Mouse (Mus musculus): ENCODE results near the gene Kcnc1. TPM values are rescaled to one million over a fixed set of nuclear protein-coding genes. Genes with fewer than 3 reads are reported as not detected.

Kcnc1 gene
- polyA plus RNA-seq, 1 experiment from 2014 or later: not detected

- Histone ChIP-seq H3K36me3 (ENCODE audit: control insufficient read depth, insufficient read depth, low read length) (no peaks in the 10 kb centered on the region), H3K9ac (ENCODE audit: low read length) (no peak overlapping the region), H3K27me3 (ENCODE audit: control insufficient read depth, insufficient read depth, low read length) (peaks cover 52% of the 10 kb centered on the region), H3K4me1 (ENCODE audit: control insufficient read depth in 2 of 2, insufficient read depth in 2 of 2, low read length in 2 of 2) (peaks cover 3 to 8% of the 10 kb centered on the region in 2 experiments; a peak in 3 of 4 replicates), H3K27ac (replicated peaks in 1 of 2; ENCODE audit: control insufficient read depth in 1 of 2, insufficient read depth in 1 of 2, low read depth in 2 of 2, low read length in 2 of 2) (no peak overlapping the region), H3K4me3 (ENCODE audit: control insufficient read depth in 1 of 2, insufficient read depth in 1 of 2, low read depth in 1 of 2, low read length in 2 of 2) (no peak overlapping the region), H3K9me3 (ENCODE audit: control insufficient read depth, low read length) (no peaks in the 10 kb centered on the region), H3K4me2 (ENCODE audit: low read length) (no peak overlapping the region)
- ATAC-seq (ENCODE audit: insufficient number of reproducible peaks, insufficient read depth, low FRiP score, low read depth): no peak
- 41% methylated on average over 8 of the region's 8 CpGs for WGBS
Measured at GRCm38 (mm10) chr7:46400346-46400745, 4.0 kb downstream of the Kcnc1 start.

- H3K4me1 ChIP-seq (ENCODE audit: control insufficient read depth in 2 of 2, insufficient read depth in 2 of 2, low read length in 2 of 2): peaks cover 0 to 4% of the 10 kb centered on the region in 2 experiments; a peak in 2 of 4 replicates
- no peak overlapping the region for H3K4me3 ChIP-seq (ENCODE audit: control insufficient read depth in 1 of 2, insufficient read depth in 1 of 2, low read depth in 1 of 2, low read length in 2 of 2)
- no peaks in the 10 kb centered on the region for H3K9me3 ChIP-seq (ENCODE audit: control insufficient read depth, low read length)
- WGBS: 68% methylated on average over 3 of the region's 3 CpGs
- no peak for ATAC-seq (ENCODE audit: insufficient number of reproducible peaks, insufficient read depth, low FRiP score, low read depth)
- peaks cover 40% of the 10 kb centered on the region for H3K27me3 ChIP-seq (ENCODE audit: control insufficient read depth, insufficient read depth, low read length)
- no peak overlapping the region for H3K27ac ChIP-seq (replicated peaks in 1 of 2; ENCODE audit: control insufficient read depth in 1 of 2, insufficient read depth in 1 of 2, low read depth in 2 of 2, low read length in 2 of 2)
- no peaks in the 10 kb centered on the region for H3K36me3 ChIP-seq (ENCODE audit: control insufficient read depth, insufficient read depth, low read length)
- H3K4me2 ChIP-seq (ENCODE audit: low read length): no peak overlapping the region
- H3K9ac ChIP-seq (ENCODE audit: low read length): no peak overlapping the region
Measured at GRCm38 (mm10) chr7:46401371-46402180, 5.3 kb downstream of the Kcnc1 start.

GRCm38 (mm10) chr7:46403616-46404485 is 7.6 kb downstream of the Kcnc1 start:
- 75% methylated on average over 15 of the region's 15 CpGs for WGBS
- Histone ChIP-seq H3K9ac (ENCODE audit: low read length) (no peak overlapping the region), H3K4me2 (ENCODE audit: low read length) (no peak overlapping the region), H3K27me3 (ENCODE audit: control insufficient read depth, insufficient read depth, low read length) (peaks cover 20% of the 10 kb centered on the region), H3K4me3 (ENCODE audit: control insufficient read depth in 1 of 2, insufficient read depth in 1 of 2, low read depth in 1 of 2, low read length in 2 of 2) (no peak overlapping the region), H3K36me3 (ENCODE audit: control insufficient read depth, insufficient read depth, low read length) (no peaks in the 10 kb centered on the region), H3K27ac (replicated peaks in 1 of 2; ENCODE audit: control insufficient read depth in 1 of 2, insufficient read depth in 1 of 2, low read depth in 2 of 2, low read length in 2 of 2) (no peak overlapping the region), H3K9me3 (ENCODE audit: control insufficient read depth, low read length) (no peaks in the 10 kb centered on the region), H3K4me1 (ENCODE audit: control insufficient read depth in 2 of 2, insufficient read depth in 2 of 2, low read length in 2 of 2) (no peaks in the 10 kb centered on the region)
- ATAC-seq (ENCODE audit: insufficient number of reproducible peaks, insufficient read depth, low FRiP score, low read depth): no peak

GRCm38 (mm10) chr7:46404756-46405155 is 8.5 kb downstream of the Kcnc1 start:
- 80% methylated on average over 7 of the region's 7 CpGs for WGBS
- ATAC-seq (ENCODE audit: insufficient number of reproducible peaks, insufficient read depth, low FRiP score, low read depth): no peak
- Histone ChIP-seq H3K9me3 (ENCODE audit: control insufficient read depth, low read length) (no peaks in the 10 kb centered on the region), H3K36me3 (ENCODE audit: control insufficient read depth, insufficient read depth, low read length) (no peaks in the 10 kb centered on the region), H3K27ac (replicated peaks in 1 of 2; ENCODE audit: control insufficient read depth in 1 of 2, insufficient read depth in 1 of 2, low read depth in 2 of 2, low read length in 2 of 2) (no peak overlapping the region), H3K4me1 (ENCODE audit: control insufficient read depth in 2 of 2, insufficient read depth in 2 of 2, low read length in 2 of 2) (no peaks in the 10 kb centered on the region), H3K27me3 (ENCODE audit: control insufficient read depth, insufficient read depth, low read length) (peaks cover 11% of the 10 kb centered on the region), H3K9ac (ENCODE audit: low read length) (no peak overlapping the region), H3K4me2 (ENCODE audit: low read length) (no peak overlapping the region), H3K4me3 (ENCODE audit: control insufficient read depth in 1 of 2, insufficient read depth in 1 of 2, low read depth in 1 of 2, low read length in 2 of 2) (no peak overlapping the region)

DNA sequence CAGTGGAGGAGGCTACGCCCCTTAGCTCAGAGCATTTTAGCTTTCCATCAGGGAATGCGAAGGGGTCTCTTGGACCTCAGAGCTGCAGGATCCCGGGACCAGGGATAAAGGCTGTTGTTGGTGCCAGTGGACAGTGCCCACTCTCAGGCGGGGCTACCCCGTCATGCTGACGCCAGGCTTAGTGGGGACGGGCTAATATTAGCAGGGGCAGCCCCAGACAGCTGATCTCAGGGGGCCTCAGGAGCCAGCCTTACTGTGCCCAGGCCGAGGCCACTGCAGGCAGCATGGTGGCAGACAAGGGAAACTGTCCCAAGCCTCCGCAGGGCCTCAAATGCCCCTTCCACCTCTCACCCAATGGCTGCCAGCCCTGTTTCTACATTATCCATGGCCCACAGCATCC is 12.3 kb downstream of the Kcnc1 start:
- 0 out of 2 replicates have a peak, but pooled peaks cover 3% of the 10 kb centered on the region for H3K27me3 ChIP-seq (ENCODE audit: control insufficient read depth, insufficient read depth, low read length)
- no peaks in the 10 kb centered on the region for H3K36me3 ChIP-seq (ENCODE audit: control insufficient read depth, insufficient read depth, low read length)
- H3K4me2 ChIP-seq (ENCODE audit: low read length): no peak overlapping the region
- ATAC-seq (ENCODE audit: insufficient number of reproducible peaks, insufficient read depth, low FRiP score, low read depth): no peak
- H3K9me3 ChIP-seq (ENCODE audit: control insufficient read depth, low read length): no peaks in the 10 kb centered on the region
- H3K4me3 ChIP-seq (ENCODE audit: control insufficient read depth in 1 of 2, insufficient read depth in 1 of 2, low read depth in 1 of 2, low read length in 2 of 2): no peak overlapping the region
- H3K9ac ChIP-seq (ENCODE audit: low read length): no peak overlapping the region
- H3K27ac ChIP-seq (replicated peaks in 1 of 2; ENCODE audit: control insufficient read depth in 1 of 2, insufficient read depth in 1 of 2, low read depth in 2 of 2, low read length in 2 of 2): no peak overlapping the region
- H3K4me1 ChIP-seq (ENCODE audit: control insufficient read depth in 2 of 2, insufficient read depth in 2 of 2, low read length in 2 of 2): no peaks in the 10 kb centered on the region
- WGBS: 83% methylated on average over 9 of the region's 9 CpGs

DNA sequence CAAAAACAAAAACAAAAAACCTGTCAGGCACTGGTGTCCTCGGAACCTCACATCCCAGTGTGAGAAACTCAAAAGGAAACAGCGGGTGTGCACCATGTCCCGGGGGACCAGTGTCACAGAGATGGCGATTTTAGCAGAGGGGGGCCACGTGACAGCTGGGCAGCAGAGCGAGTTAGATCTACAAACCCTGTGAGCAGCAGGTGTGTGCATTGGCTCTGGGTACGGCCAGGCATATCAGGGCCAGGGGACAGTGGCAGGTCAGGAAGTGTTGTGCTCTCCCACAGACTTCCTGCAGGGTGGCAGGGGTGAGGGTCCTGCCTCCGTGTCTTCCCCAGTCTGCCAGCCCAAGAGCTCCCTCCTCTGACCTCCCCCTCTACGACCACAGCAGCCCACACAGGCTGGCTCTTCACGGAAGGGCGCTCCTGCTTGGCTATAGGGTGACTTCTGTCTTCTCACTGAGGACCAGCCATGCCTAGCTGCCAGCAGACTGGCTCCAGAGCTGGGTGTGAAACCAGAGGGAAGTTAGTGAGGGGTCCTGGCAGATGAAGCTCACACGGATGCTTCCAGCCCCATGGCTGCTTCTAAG is 13.0 kb downstream of the Kcnc1 start:
- H3K27me3 ChIP-seq (ENCODE audit: control insufficient read depth, insufficient read depth, low read length): 0 out of 2 replicates have a peak, but pooled peaks cover 7% of the 10 kb centered on the region
- no peaks in the 10 kb centered on the region for H3K9me3 ChIP-seq (ENCODE audit: control insufficient read depth, low read length)
- H3K9ac ChIP-seq (ENCODE audit: low read length): no peak overlapping the region
- H3K36me3 ChIP-seq (ENCODE audit: control insufficient read depth, insufficient read depth, low read length): no peaks in the 10 kb centered on the region
- H3K4me3 ChIP-seq (ENCODE audit: control insufficient read depth in 1 of 2, insufficient read depth in 1 of 2, low read depth in 1 of 2, low read length in 2 of 2): no peak overlapping the region
- H3K4me1 ChIP-seq (ENCODE audit: control insufficient read depth in 2 of 2, insufficient read depth in 2 of 2, low read length in 2 of 2): no peaks in the 10 kb centered on the region
- H3K27ac ChIP-seq (replicated peaks in 1 of 2; ENCODE audit: control insufficient read depth in 1 of 2, insufficient read depth in 1 of 2, low read depth in 2 of 2, low read length in 2 of 2): no peak overlapping the region
- WGBS: 45% methylated on average over 12 of the region's 12 CpGs
- H3K4me2 ChIP-seq (ENCODE audit: low read length): no peak overlapping the region
- ATAC-seq (ENCODE audit: insufficient number of reproducible peaks, insufficient read depth, low FRiP score, low read depth): no peak

DNA sequence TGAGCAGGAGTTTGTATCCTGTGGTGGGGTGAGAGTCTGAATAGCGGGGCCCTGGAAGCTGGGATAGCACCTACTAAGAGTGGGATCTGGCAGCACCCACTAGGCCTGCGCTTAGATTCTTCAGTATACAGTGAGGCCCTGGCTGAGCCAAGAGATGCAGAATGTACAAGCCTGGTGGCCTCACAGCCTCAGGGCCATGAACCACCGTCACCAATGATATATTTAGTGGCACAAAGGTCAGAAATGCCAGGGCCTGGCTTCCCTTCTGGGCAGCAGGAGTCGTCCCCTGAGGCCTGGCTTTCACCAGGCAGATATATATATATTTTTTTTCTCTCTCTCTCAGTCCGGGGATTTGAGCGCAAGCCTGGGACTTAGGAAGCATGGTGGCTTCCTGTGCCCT is 14.4 kb downstream of the Kcnc1 start:
- H3K9me3 ChIP-seq (ENCODE audit: control insufficient read depth, low read length): no peaks in the 10 kb centered on the region
- no peaks in the 10 kb centered on the region for H3K4me1 ChIP-seq (ENCODE audit: control insufficient read depth in 2 of 2, insufficient read depth in 2 of 2, low read length in 2 of 2)
- H3K36me3 ChIP-seq (ENCODE audit: control insufficient read depth, insufficient read depth, low read length): no peaks in the 10 kb centered on the region
- WGBS: 83% methylated on average over 6 of the region's 6 CpGs
- 0 out of 2 replicates have a peak, but pooled peaks cover 7% of the 10 kb centered on the region for H3K27me3 ChIP-seq (ENCODE audit: control insufficient read depth, insufficient read depth, low read length)
- H3K4me2 ChIP-seq (ENCODE audit: low read length): no peak overlapping the region
- H3K4me3 ChIP-seq (ENCODE audit: control insufficient read depth in 1 of 2, insufficient read depth in 1 of 2, low read depth in 1 of 2, low read length in 2 of 2): no peak overlapping the region
- no peak for ATAC-seq (ENCODE audit: insufficient number of reproducible peaks, insufficient read depth, low FRiP score, low read depth)
- H3K27ac ChIP-seq (replicated peaks in 1 of 2; ENCODE audit: control insufficient read depth in 1 of 2, insufficient read depth in 1 of 2, low read depth in 2 of 2, low read length in 2 of 2): no peak overlapping the region
- no peak overlapping the region for H3K9ac ChIP-seq (ENCODE audit: low read length)
